Mouse (Mus musculus) hindbrain, embryonic 16.5 days (tissue): ENCODE measurements around the gene Nosip. TPM values are rescaled to one million over a fixed set of nuclear protein-coding genes. Genes with fewer than 3 reads are reported as not detected.
A peak's percentile ranks its signal among the peaks of the same experiment; 100 is the strongest.

Source experiments
- ATAC-seq: fragments of 200-750 bp; cut with Nextera tagmentation; 2 replicates; pipeline ENCODE4 v1.8.0; 2017; ENCODE audit warnings: moderate TSS enrichment, moderate library complexity
- H3K27ac ChIP-seq: fragments of 300-500 bp; sonication (generic); 2 replicates; pipeline ENCODE4 v1.5.1; 2014; ENCODE audit warnings: low read depth, mild to moderate bottlenecking, control low read depth, low read length, moderate library complexity
- H3K27me3 ChIP-seq: fragments of 300-500 bp; sonication (generic); replicated peaks from 2 replicates; pipeline ENCODE4 v1.6.1; 2014; ENCODE audit warnings: low read length; ENCODE audit not compliant: control insufficient read depth, insufficient read depth
- H3K36me3 ChIP-seq: fragments of 300-500 bp; sonication (generic); 2 replicates; pipeline ENCODE4 v1.6.1; 2014; ENCODE audit warnings: mild to moderate bottlenecking, low read length, moderate library complexity, mixed read lengths; ENCODE audit not compliant: control insufficient read depth, insufficient read depth
- H3K4me1 ChIP-seq: fragments of 300-500 bp; sonication (generic); 2 replicates; pipeline ENCODE4 v1.6.1; 2014; ENCODE audit warnings: low read depth, low read length; ENCODE audit not compliant: control insufficient read depth, insufficient read depth
- H3K4me2 ChIP-seq: fragments of 300-500 bp; sonication (generic); 2 replicates; pipeline ENCODE4 v1.6.1; 2014; ENCODE audit warnings: mild to moderate bottlenecking, low read length, control low read depth, moderate library complexity
- H3K4me3 ChIP-seq: fragments of 300-500 bp; sonication (generic); 2 replicates; pipeline ENCODE4 v1.5.1; 2014; ENCODE audit warnings: mild to moderate bottlenecking, low read length, control low read depth, moderate library complexity
- H3K9ac ChIP-seq: fragments of 300-500 bp; sonication (generic); 2 replicates; pipeline ENCODE4 v1.6.1; 2014; ENCODE audit warnings: low read depth, mild to moderate bottlenecking, control low read depth, low read length, moderate library complexity
- H3K9me3 ChIP-seq: fragments of 300-500 bp; sonication (generic); 2 replicates; pipeline ENCODE4 v1.6.1; 2014; ENCODE audit warnings: mild to moderate bottlenecking, low read length, moderate library complexity; ENCODE audit not compliant: control insufficient read depth
- WGBS: fragments of 180-500 bp; shearing (Covaris S2); extraction: QIAGEN DNeasy Blood & Tissue Kit; methylation state at CpG from one replicate; pipeline ENCODE4 v1.1.7; 2014; 5-methylcytosine and 5-hydroxymethylcytosine counted together
- polyA plus RNA-seq: library from polyadenylated mRNA; unstranded; fragments of >200 nt; fragmentation: Nextera tagmentation; extraction: Ambion mirVana; gene quantifications from 2 replicates; pipeline ENCODE4 v1.2.1, GENCODE M21; 2015

The Nosip gene
- polyA plus RNA-seq, 1 experiment from 2014 or later, result 69.0 TPM

- ATAC-seq, result peak; percentile 14; the same call in 1 of the 2 replicates
- H3K9me3 ChIP-seq, result no peaks in the 10 kb centered on the region
- H3K27me3 ChIP-seq, result no peaks in the 10 kb centered on the region
- H3K36me3 ChIP-seq, result peaks cover 8% of the 10 kb centered on the region; the same call in 1 of the 2 replicates
- WGBS, result 37% methylated on average over 9 of the region's 9 CpGs
- peaks cover 2% of the 10 kb centered on the region; the same call in 1 of the 2 replicates for H3K4me1 ChIP-seq
- no peak overlapping the region for H3K4me2 ChIP-seq
- H3K9ac ChIP-seq, result no peak overlapping the region
- no peak overlapping the region for H3K27ac ChIP-seq
- no peak overlapping the region for H3K4me3 ChIP-seq
Measured at GRCm38 (mm10) chr7:45078513-45078912, 16.3 kb downstream of the Nosip start.

DNA sequence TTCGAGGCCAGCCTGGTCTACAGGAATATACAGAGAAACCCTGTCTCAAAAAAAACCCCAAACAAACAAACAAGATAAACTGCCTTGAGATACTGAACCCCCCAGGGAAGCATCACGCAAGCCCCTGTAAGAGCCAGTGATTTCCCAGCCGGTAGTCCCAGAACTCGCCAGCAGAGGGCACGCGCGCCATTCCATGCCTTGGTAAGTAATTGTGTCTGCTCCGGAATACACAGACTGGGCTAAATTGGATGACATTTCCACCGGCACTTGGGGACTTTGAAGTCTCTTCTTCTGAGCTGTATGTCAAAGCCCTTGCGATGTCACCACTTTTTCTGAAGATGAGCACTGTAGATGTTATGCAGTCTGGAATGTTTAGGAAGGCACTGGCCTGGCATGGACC lies 17.6 kb downstream of the Nosip start:
- Histone ChIP-seq H3K4me1 (peaks cover 2% of the 10 kb centered on the region; the same call in 1 of the 2 replicates), H3K27ac (no peak overlapping the region), H3K36me3 (peaks cover 8% of the 10 kb centered on the region; the same call in 1 of the 2 replicates), H3K4me2 (no peak overlapping the region), H3K27me3 (no peaks in the 10 kb centered on the region), H3K9ac (no peak overlapping the region), H3K4me3 (no peak overlapping the region), H3K9me3 (no peaks in the 10 kb centered on the region)
- under 1% methylated on average over 10 of the region's 10 CpGs for WGBS
- peak; percentile 52; the same call in 1 of the 2 replicates for ATAC-seq

DNA sequence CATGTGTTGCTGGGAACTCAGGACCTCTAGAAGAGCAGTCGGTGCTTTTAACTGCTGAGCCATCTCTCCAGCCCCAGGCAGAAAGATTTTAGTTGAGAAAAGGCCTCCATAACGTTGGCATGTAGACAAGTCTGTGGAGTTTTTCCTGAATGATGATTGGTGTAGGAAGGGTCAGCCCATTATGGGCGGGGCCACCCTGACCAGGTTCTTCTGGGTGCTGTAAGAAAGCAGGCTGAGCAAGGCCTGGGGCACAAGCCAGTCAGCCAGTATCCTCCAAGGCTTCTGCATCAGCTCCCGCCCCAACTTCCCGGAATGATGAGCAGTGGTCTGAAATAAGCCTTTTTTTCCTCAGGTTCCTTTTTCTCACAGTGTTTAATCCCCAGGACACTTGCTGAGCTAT lies 18.8 kb downstream of the Nosip start:
- Histone ChIP-seq H3K4me1 (peaks cover 2% of the 10 kb centered on the region; the same call in 1 of the 2 replicates), H3K4me3 (no peak overlapping the region), H3K27ac (no peak overlapping the region), H3K9me3 (no peaks in the 10 kb centered on the region), H3K36me3 (peaks cover 8% of the 10 kb centered on the region; the same call in 1 of the 2 replicates), H3K27me3 (no peaks in the 10 kb centered on the region), H3K9ac (no peak overlapping the region), H3K4me2 (no peak overlapping the region)
- WGBS, result 50% methylated on average over 5 of the region's 5 CpGs
- no peak for ATAC-seq

DNA sequence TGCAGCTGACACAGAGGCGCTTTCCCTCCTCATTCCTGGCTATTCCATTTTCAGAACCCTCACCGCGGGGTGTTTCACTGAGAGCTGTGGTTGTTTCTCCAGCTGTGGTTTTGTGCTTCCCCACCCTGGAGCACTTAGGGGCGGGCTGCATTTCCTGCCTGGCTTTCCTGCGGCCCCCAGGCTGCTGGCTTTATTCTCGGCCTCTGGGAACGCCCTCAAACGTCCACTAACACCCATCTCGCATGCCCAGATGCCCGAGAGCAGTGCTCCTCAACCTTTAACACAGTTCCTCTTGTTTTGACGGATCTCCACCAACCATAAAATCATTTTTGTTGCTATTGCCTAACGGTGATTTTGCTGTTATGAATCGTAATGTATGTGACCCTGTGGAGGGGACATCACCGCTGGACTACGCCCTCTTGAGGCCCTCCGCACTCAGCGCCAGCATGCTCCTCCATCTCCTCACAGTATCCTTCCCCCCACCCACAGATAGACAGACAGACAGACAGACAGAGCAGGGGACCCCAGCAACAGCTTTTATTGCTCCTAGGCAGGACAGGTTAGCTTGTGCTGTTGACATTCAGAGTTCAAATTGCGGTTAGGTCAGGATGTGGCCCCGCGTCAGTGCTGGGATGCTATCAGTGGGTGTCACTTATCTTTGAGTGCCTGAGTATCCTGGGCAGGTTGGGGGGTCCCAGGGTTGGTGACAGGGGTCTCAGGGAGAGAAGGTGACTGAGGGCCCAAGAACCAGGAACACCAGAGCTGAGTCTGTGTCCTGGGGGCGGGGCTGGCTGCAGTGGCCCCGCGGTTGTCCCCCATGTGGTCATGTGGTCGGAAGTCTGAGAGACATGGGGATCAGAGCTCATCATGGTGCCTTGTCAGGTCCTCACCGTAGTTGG lies 20.4 kb downstream of the Nosip start:
- 67% methylated on average over 25 of the region's 25 CpGs for WGBS
- Histone ChIP-seq H3K4me1 (peaks cover 2% of the 10 kb centered on the region; the same call in 1 of the 2 replicates), H3K4me3 (no peak overlapping the region), H3K27ac (peak overlapping the region; percentile 46), H3K36me3 (peaks cover 2% of the 10 kb centered on the region; the same call in 1 of the 2 replicates), H3K27me3 (no peaks in the 10 kb centered on the region), H3K9ac (no peak overlapping the region; the same call in 1 of the 2 replicates), H3K4me2 (no peak overlapping the region), H3K9me3 (no peaks in the 10 kb centered on the region)
- no peak for ATAC-seq

DNA sequence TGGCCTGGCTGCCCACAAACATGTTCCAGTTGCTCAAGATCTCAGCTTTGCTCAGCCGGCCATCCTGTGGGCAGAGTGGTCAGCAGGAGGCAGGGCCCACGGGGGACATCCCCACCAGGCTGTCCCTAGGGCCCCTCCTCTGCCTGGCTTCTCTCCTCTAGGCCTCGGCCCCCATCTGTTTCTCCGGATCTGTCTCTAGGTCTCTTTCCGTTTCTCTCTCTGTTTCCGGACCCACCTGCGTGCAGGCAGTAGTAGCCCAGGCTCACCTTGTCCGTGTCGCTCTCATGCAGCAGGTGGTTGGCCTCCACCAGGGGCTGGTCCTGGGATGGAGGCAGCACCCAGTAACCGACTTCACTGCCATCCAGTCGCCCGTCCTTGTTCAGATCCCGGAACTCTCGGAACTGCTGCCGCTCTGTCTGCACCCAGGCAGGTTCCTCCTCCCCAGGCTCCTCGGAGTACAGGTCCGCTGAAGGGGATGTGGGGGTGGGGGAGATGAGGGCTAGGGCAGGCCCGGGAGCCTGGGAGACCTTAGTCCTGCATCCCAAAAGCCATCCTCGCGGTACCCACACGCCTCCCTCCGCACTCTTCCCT lies 21.2 kb downstream of the Nosip start:
- H3K4me1 ChIP-seq, result peaks cover 2% of the 10 kb centered on the region; the same call in 1 of the 2 replicates
- 87% methylated on average over 21 of the region's 22 CpGs for WGBS
- H3K27me3 ChIP-seq, result no peaks in the 10 kb centered on the region
- no peak overlapping the region for H3K27ac ChIP-seq
- no peaks in the 10 kb centered on the region for H3K36me3 ChIP-seq
- H3K4me2 ChIP-seq, result no peak overlapping the region
- H3K9ac ChIP-seq, result no peak overlapping the region
- no peaks in the 10 kb centered on the region for H3K9me3 ChIP-seq
- no peak overlapping the region for H3K4me3 ChIP-seq
- no peak for ATAC-seq

GRCm38 (mm10) chr7:45086084-45086483 lies 23.9 kb downstream of the Nosip start:
- no peak overlapping the region for H3K4me2 ChIP-seq
- H3K9ac ChIP-seq, result no peak overlapping the region
- H3K4me1 ChIP-seq, result no peaks in the 10 kb centered on the region; the same call in 1 of the 2 replicates
- ATAC-seq, result no peak
- H3K36me3 ChIP-seq, result no peaks in the 10 kb centered on the region
- no peaks in the 10 kb centered on the region for H3K27me3 ChIP-seq
- no peak overlapping the region for H3K4me3 ChIP-seq
- 76% methylated on average over 4 of the region's 4 CpGs for WGBS
- no peaks in the 10 kb centered on the region for H3K9me3 ChIP-seq
- no peak overlapping the region for H3K27ac ChIP-seq

- ATAC-seq, result no peak
- Histone ChIP-seq H3K4me2 (no peak overlapping the region), H3K27me3 (no peaks in the 10 kb centered on the region), H3K9ac (no peak overlapping the region), H3K27ac (no peak overlapping the region), H3K9me3 (no peaks in the 10 kb centered on the region), H3K36me3 (no peaks in the 10 kb centered on the region), H3K4me3 (no peak overlapping the region), H3K4me1 (peaks cover 5% of the 10 kb centered on the region)
- 94% methylated on average over 17 of the region's 17 CpGs for WGBS
Measured at GRCm38 (mm10) chr7:45088597-45088996, 26.4 kb downstream of the Nosip start.

DNA sequence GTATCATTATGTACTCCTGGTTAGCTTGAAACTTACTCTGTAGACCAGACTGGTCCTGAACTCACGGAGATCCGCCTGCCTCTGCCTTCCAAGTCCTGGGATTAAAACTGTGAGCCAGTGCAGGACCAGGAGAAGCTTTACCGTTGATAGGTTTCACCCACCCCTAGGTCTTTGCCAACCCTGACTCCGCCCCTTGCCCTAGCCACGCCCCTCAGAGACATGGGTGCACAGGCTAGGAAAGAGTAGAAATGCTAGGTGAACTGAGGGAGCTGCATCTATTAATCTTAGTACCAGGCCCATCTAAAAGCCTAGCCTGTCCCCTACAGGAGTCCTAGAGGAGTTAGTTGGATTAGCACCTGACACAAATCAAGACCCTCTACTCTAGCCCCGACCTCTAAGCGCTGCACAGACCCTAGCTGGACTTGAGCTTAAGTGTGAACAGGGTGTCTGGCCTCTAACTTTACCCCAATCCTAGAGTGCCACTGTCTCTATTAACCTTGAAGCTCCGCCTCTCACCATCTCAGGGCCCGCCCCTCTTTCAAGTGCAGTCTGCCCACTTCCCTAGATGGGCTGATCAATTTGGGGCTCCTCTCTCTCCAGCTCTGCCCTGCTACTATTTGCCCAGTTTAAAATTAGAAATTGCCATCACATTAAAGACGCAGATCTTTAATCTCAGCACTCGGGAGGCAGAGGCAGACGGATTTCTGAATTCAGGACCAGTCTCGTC lies 28.2 kb downstream of the Nosip start:
- WGBS, result 84% methylated on average over 13 of the region's 13 CpGs
- no peak for ATAC-seq
- H3K4me1 ChIP-seq, result peaks cover 5% of the 10 kb centered on the region
- H3K27ac ChIP-seq, result no peak overlapping the region
- no peaks in the 10 kb centered on the region for H3K9me3 ChIP-seq
- H3K4me3 ChIP-seq, result no peak overlapping the region
- H3K4me2 ChIP-seq, result no peak overlapping the region
- H3K27me3 ChIP-seq, result no peaks in the 10 kb centered on the region
- H3K36me3 ChIP-seq, result no peaks in the 10 kb centered on the region
- no peak overlapping the region for H3K9ac ChIP-seq
